Mouse (Mus musculus) layer of hippocampus, adult 9-10 months (tissue): ENCODE data around the gene Tspan18.

Experiments used
- DNase-seq: peaks from one replicate; pipeline ENCODE4 v3.0.0; 2022; ENCODE audit warnings: low spot score

Tspan18 gene

DNA sequence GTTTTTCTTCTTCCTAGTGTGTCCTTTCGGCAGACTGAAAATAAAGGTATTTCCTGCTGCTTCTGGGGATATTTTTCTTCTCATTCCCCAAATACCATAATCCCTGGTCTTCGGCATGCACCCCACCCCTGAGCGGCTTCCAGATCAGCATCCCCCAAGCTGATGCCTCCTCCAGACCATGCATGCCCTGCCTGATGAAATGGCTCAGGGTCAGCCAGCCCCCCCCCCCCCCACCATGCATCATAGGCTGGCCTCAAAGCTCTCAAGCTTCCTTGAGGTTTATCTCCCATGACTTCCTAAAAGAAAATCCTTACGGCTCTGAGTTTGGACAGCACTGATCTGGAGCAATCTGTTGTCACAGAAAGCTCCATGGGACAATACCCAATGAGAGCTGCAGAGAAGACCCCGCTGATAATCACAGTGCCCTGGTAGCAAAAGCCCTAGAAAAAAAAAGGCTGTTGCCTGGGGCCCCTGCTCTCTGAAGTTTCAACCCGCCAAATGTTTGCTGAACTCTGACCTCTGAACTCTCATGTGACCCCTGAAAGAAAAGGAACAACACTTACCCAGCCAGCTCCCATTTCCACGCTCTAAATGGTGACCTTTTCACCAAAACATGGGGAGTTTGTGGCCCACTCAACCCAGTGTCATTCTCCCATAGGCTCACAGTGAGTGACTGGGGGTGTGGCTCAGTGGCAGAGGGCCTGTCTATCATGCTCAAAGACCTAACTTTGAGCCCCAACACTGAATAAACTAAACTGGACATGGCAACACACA lies 43.8 kb downstream of the Tspan18 start:
- DNase-seq, result no peak

DNA sequence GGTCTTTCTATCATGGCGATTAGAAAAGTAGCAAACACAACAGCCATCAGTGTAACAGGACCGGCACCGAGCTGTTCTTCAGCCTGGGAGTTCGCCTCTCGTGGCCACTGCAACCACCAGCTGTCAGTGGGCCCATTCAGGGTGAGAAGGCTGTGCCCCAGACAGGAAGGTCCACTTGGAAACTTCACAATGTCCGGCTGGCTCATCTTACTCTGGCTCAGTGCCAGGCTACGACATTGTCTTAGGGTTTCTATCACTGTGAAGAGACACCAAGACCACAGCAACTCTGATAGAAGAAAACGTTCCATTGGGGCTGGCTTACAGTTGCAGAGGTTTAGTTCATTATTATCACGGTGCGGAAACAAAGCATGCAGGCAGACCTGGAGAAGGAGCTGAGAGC lies 45.1 kb downstream of the Tspan18 start:
- no peak for DNase-seq

DNA sequence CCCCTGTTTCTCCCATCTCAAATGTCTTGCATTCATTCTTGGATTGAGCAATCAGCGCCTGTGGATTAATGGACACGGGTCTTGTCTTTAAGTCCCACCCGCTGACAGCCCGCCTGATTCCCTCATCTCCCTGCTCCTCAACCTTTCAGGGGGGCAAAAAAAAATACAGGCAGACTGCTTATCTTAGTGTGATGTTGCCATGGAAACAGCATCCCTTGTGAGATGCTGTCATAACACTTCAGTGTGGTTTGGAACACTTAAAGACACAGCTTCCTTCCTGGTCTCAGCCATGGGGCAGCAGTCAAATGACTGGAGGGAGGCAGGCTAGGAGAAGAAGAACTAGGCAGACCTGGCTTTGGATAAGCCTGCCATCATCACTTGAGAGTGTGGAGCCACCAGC lies 47.0 kb downstream of the Tspan18 start:
- no peak for DNase-seq

DNA sequence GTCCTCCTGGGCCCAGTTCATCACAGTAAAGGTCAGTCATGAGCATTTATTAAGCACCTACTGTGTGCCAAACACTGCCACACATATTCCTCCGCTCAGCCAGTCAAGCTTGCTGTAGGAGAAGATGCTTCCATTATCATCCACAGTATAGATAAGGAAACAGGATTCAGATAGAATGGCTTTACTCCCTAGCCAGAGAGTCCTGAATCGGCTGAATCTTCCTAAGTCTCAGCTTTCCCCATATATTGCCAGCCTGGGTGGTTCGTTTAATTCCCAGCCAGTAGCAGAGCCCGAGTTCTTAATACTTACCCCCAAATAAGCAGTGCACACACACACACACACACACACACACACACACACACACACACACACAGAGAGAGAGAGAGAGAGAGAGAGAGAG lies 47.6 kb downstream of the Tspan18 start:
- no peak for DNase-seq

DNA sequence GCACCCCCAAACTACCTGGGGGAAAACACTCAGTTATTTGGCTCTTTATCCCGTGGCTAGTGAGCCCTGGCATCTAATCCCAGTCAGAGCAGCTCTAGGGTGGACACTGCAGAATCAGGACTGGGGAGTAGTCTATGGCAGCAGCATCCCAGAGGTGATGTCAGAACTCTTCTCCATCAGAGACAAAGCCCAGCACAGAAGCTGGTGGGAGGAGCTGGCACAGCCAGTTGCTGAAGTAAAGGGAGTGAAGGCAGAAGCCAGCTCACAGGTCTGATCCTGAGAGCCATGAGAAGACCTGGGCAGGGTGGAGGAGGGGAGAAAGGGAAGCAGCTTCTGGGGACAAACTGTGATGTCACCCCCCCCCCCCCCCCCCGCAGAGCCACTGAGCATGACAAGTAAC lies 48.0 kb downstream of the Tspan18 start:
- DNase-seq, result no peak

DNA sequence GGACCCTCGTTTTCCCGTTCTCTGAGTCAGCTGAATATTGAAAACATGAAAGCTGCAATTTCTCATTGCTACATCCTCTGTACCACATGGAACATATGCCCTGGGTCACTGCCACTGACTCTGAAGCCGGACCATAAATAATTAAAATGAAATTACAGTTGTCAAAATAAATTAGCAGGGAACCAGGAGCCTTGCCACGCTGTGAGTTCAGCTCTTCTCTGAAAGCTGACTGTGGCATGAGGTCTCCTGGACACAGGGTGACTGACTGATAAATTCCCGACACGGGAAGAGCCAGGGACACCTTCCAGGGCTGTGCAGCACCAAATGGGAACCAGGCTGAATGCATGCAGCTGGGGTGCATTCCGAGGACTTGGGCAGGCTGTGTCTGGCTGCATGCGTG lies 48.5 kb downstream of the Tspan18 start:
- DNase-seq, result no peak

DNA sequence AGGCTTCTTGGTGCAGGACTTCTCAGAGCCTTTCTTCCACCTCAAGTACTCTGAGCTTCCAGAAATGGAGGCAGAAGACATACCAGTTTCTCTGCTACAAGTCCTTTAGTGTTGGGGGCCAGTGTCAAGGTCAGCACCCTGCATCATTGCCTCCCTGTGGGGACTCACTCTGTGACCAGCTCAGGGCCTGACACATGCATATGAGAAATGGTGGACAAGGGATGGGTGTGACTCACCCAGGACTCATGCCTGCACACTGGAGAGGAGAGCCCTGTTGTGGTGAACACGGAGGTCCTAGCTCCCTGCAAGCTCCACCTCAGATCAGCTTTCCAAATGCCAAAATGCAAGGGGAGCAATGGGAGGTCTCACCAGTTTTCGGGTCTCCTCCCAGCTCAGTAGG lies 49.7 kb downstream of the Tspan18 start:
- no peak for DNase-seq

DNA sequence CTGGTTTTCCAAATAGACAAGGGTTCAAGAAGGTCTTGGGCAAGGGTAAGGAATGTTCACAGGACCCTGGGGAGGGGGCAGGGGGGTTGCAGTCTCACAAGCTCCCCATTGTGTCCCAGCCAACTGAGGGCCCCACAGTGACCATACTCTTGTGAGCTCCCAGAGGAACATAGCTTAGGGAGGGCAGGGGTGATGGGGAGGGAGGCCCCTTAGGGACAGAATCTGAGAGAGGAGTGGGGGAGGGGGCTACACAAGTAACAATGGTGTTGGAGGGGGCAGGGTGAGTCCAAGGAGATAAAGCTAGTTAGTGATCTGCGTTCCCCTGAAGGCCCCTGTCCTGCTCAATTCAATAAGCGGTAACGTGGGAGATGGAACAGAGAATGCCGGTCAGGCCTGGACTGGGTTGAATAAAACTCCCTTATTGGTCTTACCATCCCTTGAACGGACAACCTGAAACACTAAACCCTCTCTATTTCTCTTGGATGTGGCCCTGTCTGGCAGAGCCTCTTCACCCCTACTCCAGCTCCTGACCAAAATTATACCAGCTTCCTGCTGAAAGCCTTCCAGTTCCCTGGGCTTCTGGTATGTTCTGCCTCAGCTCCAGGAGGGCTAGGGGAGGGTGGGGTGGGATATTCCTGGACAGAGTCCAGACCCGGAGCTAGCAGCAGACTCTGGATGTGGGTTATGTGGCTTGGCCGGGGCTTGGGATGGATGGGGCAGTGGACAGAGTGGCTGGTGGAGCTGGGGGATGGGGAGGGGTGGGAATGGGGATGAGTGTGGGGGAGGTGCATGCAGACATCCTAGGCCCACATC lies 50.6 kb downstream of the Tspan18 start:
- no peak for DNase-seq

DNA sequence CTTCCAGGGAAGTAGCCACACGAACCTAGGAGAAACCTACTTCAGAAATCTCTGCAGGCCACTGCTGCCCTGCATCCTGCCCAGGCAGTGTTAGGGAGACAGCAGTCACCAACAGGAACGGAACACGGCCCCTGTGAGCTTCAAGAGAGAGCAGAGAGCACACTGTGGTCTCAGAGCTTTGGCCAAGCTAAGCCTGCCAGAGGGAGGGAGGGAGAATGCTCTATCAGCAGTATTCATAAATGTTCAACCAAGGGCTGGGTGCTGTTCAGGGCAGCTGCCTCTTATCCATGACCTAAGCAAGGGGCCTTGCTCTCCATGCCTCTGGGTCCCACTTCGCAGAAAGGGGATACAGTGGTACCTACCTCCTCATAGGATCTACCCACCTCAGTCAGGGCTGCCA lies 51.7 kb downstream of the Tspan18 start:
- no peak for DNase-seq

DNA sequence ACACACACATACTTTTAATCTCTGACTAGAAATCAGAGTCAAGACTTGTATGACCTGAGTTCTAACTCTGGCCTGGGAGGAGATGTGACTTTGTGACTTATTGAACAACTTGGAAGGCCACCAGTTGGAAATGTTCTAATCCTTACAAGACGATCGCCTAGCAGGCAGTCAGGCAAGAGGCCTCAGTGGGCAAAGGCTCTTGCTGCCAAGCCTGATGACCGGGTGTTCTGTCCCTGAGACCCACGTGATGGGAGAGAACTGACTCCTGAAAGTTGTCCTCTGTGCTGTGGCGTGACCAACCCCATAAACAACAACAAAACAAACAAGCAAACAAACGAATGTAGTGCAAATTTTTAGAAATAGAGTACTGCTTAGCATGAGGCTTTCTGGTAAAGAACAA lies 52.8 kb downstream of the Tspan18 start:
- no peak for DNase-seq

DNA sequence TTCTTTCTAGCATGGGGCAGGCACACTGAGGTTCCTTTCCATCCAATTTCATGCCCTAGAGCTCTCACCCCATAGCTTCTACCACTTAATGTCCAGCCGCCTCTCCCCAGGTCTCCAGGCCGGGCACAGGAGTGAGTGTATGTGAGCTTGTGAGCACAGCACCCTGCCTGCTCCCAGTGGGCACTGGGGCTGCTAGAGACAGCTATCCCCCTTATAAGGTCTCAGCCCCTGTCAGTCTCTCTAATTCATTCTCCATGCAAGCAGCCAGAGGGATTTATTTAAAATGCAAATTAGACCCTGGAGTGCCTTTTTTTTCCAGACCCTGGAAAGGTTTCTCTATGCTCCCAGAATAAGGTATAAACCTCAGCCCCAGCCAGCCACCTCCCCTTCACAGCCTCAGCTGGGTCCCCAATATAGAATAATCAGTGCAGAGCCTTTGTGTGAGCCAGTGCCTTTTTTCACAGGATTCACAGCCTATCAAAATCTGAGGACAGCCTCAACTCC lies 54.1 kb downstream of the Tspan18 start:
- no peak for DNase-seq

DNA sequence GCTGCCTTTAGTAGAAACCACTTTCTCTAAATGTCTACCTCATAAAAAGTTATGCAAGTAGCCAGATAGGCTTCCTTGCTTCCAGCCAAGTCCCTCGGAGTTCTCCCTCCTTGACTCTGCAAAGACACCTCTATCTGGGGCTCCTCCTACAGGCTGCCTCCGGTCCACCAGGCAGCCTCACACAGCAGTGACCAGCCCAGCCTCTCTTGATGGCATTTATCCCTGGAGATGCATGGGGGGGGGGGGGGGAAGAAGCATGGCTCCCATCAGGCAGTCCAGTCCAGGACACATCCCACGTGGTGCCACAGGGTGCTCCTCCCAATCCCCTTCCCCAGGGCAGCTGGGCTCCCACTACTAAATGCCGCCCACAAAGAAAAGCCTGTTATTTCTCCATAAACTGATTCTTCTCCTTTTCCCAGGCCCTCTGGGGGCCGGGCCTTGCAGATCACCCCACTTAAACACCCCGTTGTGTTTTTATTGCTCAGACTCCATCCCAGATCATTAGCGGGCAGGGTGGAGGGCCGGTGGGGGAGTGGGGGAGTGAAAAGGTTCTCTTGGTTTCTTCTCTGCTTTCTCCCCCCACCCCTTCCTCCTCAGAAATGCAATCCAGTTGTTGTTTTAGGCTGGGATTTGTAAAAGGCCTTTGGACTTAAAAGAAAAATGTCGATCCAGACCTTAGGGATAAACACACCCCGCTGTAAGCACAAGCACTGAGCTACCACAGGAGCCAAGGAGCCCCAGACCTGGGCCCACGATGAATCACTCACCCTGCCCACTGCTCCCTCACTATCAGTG lies 55.9 kb downstream of the Tspan18 start:
- no peak for DNase-seq

DNA sequence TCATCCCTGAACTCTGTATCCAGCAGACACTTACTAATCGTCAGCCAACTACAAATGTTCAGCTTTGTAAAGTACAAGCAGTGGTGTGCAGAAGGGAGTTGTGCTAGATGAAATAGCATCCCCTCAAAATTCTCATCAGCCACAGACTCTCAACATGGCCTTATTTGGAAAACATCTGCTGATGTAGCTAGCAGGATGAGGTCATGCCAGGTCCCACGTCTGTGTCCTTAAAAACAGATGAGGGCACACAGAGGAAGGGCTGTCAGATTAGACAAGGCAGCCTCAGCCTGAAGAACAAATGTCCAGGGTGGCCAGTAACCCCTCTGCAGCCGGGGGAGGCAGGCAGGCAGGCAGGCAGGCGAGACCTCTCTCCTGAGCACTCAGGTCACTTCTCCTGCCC lies 56.8 kb downstream of the Tspan18 start:
- no peak for DNase-seq

DNA sequence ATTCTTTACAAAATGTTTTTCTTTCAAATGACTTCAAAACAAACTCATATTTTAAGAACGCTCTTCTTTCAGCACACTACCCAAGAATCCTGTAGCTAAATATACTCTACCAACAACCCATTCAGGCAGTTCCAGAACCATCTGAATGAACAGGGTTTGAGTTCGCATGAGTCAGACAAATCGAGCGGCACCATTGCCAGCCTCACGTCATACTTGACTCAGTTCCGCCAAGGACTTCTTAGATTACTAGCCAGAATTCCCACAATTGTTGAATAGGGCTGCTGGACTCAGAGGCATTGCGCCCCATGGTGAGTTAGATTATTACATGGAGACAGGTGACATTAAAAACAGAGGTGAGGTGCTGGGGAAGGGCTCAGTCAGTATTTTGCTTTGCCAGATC lies 58.3 kb downstream of the Tspan18 start:
- no peak for DNase-seq

DNA sequence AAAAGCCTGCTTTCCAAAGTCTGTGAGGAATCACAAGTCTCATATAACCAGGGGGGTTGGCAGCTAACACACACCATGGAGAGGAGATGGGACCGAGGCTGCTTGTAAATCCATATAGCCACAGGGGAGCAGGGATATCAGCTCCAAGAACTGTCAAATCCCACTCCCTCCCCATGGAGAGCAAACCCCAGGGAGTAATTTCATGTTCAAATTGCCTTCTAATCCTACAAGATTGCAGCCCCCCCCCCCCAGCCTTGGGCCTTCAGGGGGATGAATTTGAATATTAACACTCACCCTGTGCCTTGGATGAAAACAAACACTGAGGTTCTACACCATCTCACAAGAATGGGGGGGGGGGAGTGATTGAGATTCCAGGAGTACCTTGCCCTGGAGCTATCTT lies 60.4 kb downstream of the Tspan18 start:
- no peak for DNase-seq

DNA sequence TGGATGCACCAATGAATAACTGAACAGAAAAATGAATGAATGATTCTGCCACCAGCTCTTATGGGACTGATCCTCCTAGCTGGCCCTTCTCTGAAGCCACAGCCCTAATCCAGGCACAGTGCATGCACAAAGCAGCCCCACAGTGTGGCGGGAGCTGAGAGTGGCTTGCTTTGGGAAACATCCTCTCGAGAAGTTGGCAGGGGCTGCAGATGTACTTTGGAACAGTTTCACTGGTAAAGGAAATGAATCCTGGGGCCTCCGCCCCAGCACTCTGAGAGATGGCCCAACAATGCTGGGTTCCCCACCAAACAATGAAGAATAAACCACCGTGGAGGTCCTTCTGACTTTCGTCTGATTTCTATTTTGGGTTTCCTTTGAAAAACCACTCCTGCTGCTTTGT lies 64.2 kb downstream of the Tspan18 start:
- no peak for DNase-seq

DNA sequence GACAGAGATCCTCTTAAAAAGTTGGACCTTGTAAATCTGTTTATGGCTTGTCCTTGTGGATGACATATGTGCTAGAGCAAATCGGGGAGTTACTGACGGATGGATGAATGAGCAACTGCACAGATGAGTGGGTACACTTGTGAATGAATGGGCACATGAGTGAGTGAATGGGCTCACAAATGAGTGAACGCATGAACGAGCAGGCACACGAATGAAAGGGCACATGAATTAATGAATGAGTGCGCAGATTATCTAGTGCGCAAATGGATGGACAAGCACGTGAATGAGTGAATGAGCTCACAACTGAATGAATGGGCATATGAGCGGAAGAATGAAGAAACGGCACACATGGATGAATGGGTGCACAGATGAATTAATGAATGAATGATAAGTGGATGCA lies 64.7 kb downstream of the Tspan18 start:
- DNase-seq, result no peak

DNA sequence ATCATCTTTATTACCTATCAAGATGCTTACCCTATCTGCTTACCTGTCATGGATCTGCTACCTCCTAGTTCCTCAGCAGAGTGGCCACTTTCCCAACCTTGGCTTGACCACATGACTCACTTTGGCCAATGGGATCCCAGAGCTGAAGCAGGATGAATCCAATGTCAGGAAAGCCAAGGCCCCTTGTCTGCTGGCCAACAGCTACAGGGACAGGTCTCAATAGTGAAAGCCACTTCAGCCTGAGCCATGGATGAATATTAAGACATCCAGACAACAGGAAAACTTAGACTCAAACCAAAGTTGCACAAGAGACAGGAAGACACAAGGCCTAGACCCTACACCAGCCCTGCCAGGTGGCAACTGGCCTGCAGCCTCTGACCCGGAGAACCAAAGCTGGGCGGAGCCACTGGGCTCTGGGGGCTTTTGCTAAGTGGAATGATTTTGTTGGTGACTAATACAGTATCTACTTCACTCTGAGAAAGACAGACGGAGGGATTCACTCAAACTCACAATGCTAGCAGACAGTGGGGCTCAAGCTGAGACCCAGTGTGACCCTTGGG lies 65.5 kb downstream of the Tspan18 start:
- no peak for DNase-seq

DNA sequence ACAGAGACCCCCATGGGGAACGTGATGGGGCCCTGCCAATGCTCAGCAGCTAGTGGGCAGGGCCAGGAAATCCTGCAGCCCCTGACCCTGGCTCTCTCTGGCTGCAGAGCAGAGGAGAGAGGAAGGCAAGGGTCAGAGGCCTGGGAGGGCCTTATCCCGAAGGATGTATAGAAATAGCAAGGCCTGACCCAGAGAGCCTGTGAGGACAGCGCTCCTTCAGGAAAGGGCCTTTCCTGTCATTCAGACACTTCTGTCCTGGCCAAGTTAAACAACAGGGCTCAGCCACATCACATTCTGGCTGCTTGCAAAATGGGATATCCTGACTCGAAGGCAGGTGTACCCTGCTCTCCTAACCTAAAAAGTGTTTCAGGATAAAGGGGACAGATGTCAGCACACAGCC lies 66.5 kb downstream of the Tspan18 start:
- no peak for DNase-seq

DNA sequence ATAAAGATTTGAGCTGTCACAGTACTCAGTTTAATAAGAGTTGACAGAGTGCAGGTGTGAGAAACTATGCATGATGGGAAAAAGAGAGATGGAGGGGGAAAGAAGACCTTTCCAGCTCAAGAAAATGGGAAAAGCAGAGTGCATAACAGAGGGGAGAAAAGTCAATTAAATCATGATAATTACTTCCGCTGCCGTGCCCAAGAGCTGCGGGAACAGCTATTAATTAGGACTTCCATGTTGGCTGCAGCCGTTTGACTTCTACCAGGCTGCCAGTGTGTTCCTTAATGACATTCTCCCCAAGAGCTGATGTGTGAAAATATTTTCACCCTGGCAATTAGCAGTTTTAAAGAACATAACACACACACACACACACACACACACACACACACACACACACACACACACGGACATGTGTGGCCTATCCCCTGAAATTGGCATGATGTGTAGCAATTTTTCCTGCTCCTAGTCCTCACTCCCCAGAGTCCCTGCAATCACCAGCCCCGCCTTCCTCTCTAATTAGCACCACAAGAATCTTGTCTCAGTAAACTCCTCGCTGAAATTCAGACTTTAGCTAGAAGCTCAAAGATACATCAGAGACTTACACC lies 67.6 kb downstream of the Tspan18 start:
- no peak for DNase-seq

DNA sequence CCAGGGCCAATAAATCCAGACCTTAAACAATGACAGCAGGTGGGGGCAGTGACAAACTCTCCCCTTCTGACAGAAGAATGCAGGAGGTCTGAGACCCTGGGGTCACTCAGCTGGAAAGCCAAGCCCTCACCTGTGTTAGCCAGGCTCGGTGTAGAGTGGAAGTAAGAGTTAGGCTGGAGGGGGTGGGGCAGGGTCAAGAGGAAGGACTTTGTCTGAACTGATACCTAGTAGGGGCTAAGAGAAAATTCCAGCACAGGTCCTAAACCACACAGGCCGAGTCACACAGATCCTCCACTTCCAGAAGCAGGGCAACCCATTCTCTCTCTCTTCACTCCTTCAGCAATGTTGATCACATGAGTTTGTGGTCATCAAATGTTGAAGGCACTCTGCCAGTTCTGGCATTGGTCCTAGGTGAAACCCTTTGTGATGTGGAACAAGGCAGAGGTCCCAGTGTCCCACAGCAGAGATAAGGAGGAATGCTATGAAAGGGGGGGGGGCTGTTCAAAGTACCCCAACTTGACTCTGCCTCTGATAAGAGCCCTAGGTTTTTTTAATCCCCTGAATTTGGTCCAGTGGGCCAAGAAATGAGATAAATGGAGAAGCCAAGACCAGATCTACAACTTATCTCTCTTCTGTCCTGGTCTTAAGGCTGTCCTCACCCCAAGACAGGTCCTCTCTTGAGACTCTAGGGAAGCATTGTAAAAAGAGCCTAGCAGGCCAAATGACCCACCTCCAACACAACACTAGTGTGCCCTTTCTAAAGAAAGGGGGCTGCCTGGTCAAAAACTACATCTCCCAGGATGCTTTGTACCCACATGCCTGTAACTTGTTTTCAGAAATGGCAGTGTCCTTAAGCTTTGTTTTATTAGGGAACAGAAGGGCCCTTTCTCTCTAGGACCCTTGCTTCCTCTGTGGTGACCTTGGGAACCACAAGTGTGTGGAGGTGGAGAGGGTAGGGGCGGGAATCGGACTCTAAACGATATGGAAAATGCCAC lies 71.7 kb downstream of the Tspan18 start:
- DNase-seq, result no peak
